Mouse (Mus musculus): ENCODE measurements around the gene Unc5c.

DNA sequence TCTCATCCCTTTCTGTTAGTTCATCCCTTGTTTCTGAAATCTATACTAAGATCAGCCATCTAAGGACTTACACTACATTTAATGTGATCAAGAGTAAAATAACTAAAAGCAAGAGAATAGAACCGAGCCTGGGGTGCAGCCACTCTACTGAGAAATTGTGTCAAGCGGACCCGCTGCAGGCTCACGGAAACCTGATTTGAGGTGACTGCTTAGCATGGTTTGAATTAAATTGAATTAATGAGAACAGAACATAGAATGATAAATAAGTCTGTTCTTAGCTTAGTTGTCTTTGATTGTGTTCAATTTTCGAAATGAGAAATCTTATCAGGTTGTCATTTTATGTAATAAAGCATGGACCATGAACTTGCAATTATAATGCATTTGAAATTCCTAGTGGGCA, 68.8 kb downstream of the Unc5c start:
- no peak for TF ChIP-seq CTCF (IDR thresholded peaks at IDR 0.05; ENCODE audit: low read depth)
- no peak for TF ChIP-seq EP300 (IDR thresholded peaks at IDR 0.05; ENCODE audit: low read depth)
